Mouse (Mus musculus) intestine, embryonic 15.5 days (tissue): Measurements from ENCODE around the gene Dennd1b. TPM values are rescaled to one million over a fixed set of nuclear protein-coding genes. Genes with fewer than 3 reads are reported as not detected.

Source experiments
- ATAC-seq: fragments of 200-750 bp; cut with Nextera tagmentation; 2 replicates; pipeline ENCODE4 v1.8.0; 2017; ENCODE audit warnings: moderate TSS enrichment, moderate library complexity
- H3K27ac ChIP-seq: fragments of 300-500 bp; sonication (generic); 2 replicates; pipeline ENCODE4 v1.5.1; 2015; ENCODE audit warnings: mild to moderate bottlenecking, inconsistent platforms
- H3K27me3 ChIP-seq: fragments of 300-500 bp; sonication (generic); replicated peaks from 2 replicates; pipeline ENCODE4 v1.6.1; 2015; ENCODE audit warnings: inconsistent platforms
- H3K36me3 ChIP-seq: fragments of 300-500 bp; sonication (generic); 2 replicates; pipeline ENCODE4 v1.6.1; 2015; ENCODE audit warnings: inconsistent platforms
- H3K4me1 ChIP-seq: fragments of 300-500 bp; sonication (generic); replicated peaks from 2 replicates; pipeline ENCODE4 v1.6.1; 2015; ENCODE audit warnings: inconsistent platforms
- H3K4me2 ChIP-seq: fragments of 300-500 bp; sonication (generic); replicated peaks from 2 replicates; pipeline ENCODE4 v1.6.1; 2015; ENCODE audit warnings: mild to moderate bottlenecking, inconsistent platforms
- H3K4me3 ChIP-seq: fragments of 300-500 bp; sonication (generic); replicated peaks from 2 replicates; pipeline ENCODE4 v1.5.1; 2015; ENCODE audit warnings: inconsistent platforms
- H3K9ac ChIP-seq: fragments of 300-500 bp; sonication (generic); 2 replicates; pipeline ENCODE4 v1.6.1; 2015; ENCODE audit warnings: inconsistent platforms
- H3K9me3 ChIP-seq: fragments of 300-500 bp; sonication (generic); 2 replicates; pipeline ENCODE4 v1.6.1; 2016; ENCODE audit warnings: inconsistent platforms
- WGBS: fragments of 180-500 bp; shearing (Covaris S2); methylation state at CpG from one replicate; pipeline ENCODE4 v1.1.7; 2015; 5-methylcytosine and 5-hydroxymethylcytosine counted together
- polyA plus RNA-seq: library from polyadenylated mRNA; unstranded; fragments of >200 nt; fragmentation: Nextera tagmentation; extraction: Ambion mirVana; gene quantifications from 2 replicates; pipeline ENCODE4 v1.2.1, GENCODE M21; 2015

The Dennd1b gene
- polyA plus RNA-seq, 1 experiment from 2014 or later = 9.0 TPM

DNA sequence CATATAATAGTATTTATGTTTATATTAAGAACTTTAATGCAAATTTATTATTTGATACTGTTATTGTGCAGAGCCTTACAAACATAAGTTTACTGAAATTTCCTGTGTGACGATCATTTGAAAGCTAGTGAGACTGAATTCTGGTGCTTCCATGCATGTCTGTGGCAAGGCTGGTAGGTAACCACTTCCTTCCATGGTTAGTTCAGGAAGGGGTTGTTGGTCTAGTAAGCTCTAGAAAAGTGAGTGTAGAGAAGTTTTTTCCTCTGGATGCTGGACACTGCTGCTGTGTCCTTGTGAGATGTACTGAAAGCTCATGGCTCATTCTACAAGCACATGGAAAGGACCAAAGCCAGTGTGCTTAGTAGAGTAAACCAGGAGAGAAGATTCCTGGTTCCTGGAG, 73.1 kb downstream of the Dennd1b start:
- Histone ChIP-seq H3K36me3 (no peaks in the 10 kb centered on the region), H3K9me3 (no peaks in the 10 kb centered on the region), H3K4me1 (no peaks in the 10 kb centered on the region), H3K27ac (no peak overlapping the region), H3K9ac (no peak overlapping the region), H3K4me2 (no peak overlapping the region), H3K27me3 (no peaks in the 10 kb centered on the region), H3K4me3 (no peak overlapping the region)
- WGBS = 85% methylated on average over 1 of the region's 1 CpGs
- ATAC-seq = no peak

DNA sequence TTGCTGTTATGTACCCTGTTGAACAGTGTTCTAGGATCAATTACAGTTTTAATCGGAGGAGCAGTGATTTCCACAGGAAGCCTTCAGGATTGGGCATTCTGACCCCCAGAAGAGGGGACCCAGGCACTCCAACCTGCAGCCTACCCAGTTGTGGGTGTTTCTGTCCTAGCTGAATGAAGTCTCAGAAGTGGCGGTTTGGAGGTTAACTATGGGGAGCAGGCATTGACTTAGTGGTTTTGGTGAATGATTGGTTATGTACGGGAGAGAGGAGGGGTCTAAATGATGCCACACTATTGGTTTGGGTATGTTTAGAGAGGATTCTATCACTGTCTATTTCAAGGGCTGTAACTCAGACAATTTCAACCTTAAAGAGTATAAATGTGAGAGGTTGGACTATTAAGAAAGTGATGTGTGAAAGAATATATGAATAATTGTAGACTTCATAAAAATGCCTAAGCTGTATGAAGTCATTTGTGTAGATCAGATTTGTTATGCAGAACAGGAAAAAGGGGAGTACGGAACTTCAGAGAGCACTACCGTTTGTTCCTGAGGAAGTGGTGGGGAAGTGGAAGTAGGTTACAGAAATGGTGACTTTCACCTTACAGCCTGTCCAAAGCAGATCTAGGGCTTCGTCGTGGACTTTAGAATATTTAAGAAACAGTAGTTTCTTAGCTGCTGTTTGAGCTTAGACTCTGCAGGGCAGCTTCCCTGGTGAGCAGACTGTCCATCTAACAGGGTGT, 73.7 kb downstream of the Dennd1b start:
- no peaks in the 10 kb centered on the region for H3K27me3 ChIP-seq
- H3K4me3 ChIP-seq = no peak overlapping the region
- H3K9ac ChIP-seq = no peak overlapping the region
- H3K4me2 ChIP-seq = no peak overlapping the region
- no peak for ATAC-seq
- 65% methylated on average over 7 of the region's 7 CpGs for WGBS
- no peaks in the 10 kb centered on the region for H3K9me3 ChIP-seq
- no peaks in the 10 kb centered on the region for H3K36me3 ChIP-seq
- H3K4me1 ChIP-seq = no peaks in the 10 kb centered on the region
- no peak overlapping the region for H3K27ac ChIP-seq

DNA sequence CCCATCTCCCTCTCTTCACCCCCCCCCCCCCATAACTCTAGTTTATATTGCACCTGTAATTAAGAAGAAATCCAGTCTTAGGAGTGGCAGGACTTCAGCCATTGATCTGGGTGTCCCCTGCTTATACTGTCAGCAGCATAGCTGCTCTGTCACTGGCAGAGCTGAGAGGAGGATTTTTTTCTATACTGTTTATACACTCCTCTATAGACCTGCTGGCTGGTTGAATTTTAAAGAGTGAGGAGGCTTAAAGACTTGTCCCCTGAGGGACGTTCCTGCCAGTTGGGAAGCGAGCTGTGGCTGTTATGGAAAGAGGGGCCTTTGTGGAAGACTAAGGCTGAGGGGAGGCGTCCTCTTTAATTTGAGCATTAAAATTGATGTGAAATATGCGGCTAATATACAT, 74.8 kb downstream of the Dennd1b start:
- H3K27me3 ChIP-seq = no peaks in the 10 kb centered on the region
- H3K36me3 ChIP-seq = no peaks in the 10 kb centered on the region
- no peak overlapping the region for H3K27ac ChIP-seq
- no peaks in the 10 kb centered on the region for H3K9me3 ChIP-seq
- ATAC-seq = no peak
- no peak overlapping the region for H3K9ac ChIP-seq
- H3K4me1 ChIP-seq = no peaks in the 10 kb centered on the region
- H3K4me2 ChIP-seq = no peak overlapping the region
- no peak overlapping the region for H3K4me3 ChIP-seq
- 63% methylated on average over 4 of the region's 4 CpGs for WGBS

DNA sequence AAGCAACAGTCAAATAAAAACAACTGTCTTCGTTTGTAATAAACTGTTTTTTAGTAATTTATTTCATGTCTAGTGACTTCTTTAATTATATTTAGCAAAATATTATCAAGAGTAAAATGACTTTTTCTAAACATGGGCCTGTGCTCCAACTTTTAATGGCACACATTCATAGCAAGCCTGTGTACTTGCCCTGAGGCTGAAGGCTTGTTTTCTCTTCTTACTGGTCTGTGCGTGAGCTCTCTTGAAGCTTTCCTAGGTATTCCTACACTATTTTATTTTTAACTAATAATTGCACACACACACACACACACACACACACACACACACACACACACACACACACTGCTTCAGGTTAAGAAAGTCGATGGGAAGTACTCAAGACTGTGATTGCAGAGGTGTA, 75.4 kb downstream of the Dennd1b start:
- Histone ChIP-seq H3K4me3 (no peak overlapping the region), H3K9me3 (no peaks in the 10 kb centered on the region), H3K27me3 (no peaks in the 10 kb centered on the region), H3K9ac (no peak overlapping the region), H3K4me1 (no peaks in the 10 kb centered on the region), H3K36me3 (no peaks in the 10 kb centered on the region), H3K27ac (no peak overlapping the region), H3K4me2 (no peak overlapping the region)
- WGBS = 64% methylated on average over 3 of the region's 3 CpGs
- ATAC-seq = no peak

DNA sequence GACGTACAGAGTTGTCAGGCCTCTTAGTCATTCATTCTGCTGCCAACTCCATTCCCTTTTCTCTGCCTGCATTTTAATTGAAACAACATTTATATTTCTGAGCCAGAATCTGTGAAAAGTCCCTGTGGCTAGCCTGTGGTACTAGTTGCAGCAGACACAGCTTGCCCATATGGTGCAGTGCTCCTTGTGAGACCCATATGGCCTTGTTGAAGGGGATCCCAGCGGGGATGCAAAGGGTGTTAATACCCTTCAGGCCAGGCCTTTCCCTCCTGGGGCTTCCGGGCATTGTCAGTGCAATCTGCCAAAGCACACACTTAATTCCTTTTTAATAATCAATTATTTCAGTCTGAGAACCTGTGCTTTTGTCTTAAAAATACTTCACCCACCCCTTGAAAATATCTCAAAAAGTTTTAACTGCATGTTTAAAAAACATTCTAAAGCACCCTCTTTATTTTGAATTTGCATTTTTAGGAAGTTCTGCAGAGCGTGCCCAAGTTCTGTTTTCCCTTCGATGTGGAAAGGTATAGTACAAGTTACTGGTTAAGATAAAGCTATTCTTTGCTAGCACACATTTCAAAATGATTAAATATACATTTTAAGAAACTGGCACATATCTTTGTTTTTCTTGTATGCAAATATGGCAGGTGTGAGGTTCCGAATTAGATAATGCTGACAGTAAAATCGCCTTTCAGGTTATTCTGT, 76.4 kb downstream of the Dennd1b start:
- H3K27me3 ChIP-seq = no peaks in the 10 kb centered on the region
- no peak overlapping the region for H3K4me3 ChIP-seq
- H3K4me1 ChIP-seq = no peaks in the 10 kb centered on the region
- H3K27ac ChIP-seq = no peak overlapping the region
- no peaks in the 10 kb centered on the region for H3K36me3 ChIP-seq
- H3K9me3 ChIP-seq = no peaks in the 10 kb centered on the region
- WGBS = 72% methylated on average over 7 of the region's 7 CpGs
- no peak overlapping the region for H3K9ac ChIP-seq
- no peak for ATAC-seq
- H3K4me2 ChIP-seq = no peak overlapping the region

DNA sequence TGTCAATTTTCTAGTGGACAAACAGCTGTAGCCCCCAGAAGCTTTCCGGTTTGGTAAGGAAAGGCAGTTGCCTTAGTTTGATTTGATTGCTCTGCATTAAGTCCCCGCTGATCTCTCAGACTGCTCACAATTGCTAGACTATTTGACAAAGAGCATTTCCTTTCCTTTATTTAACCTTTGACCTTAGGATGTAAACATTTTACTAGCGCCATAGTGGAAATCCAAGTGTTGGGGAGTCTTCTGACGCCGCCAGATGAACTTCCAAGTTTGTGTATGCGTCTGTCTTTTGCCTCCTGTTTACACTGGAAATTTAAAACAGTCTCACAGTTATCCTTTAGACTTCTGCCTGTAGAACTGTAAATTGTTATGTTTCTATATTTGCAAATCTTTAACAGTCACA, 85.8 kb downstream of the Dennd1b start:
- Histone ChIP-seq H3K4me1 (0 out of 2 replicates have a peak, but pooled peaks cover 7% of the 10 kb centered on the region), H3K9me3 (no peaks in the 10 kb centered on the region), H3K9ac (no peak overlapping the region), H3K36me3 (no peaks in the 10 kb centered on the region), H3K4me3 (no peak overlapping the region), H3K27ac (no peak overlapping the region), H3K4me2 (no peak overlapping the region), H3K27me3 (no peaks in the 10 kb centered on the region)
- no peak for ATAC-seq
- WGBS = 30% methylated on average over 6 of the region's 6 CpGs

DNA sequence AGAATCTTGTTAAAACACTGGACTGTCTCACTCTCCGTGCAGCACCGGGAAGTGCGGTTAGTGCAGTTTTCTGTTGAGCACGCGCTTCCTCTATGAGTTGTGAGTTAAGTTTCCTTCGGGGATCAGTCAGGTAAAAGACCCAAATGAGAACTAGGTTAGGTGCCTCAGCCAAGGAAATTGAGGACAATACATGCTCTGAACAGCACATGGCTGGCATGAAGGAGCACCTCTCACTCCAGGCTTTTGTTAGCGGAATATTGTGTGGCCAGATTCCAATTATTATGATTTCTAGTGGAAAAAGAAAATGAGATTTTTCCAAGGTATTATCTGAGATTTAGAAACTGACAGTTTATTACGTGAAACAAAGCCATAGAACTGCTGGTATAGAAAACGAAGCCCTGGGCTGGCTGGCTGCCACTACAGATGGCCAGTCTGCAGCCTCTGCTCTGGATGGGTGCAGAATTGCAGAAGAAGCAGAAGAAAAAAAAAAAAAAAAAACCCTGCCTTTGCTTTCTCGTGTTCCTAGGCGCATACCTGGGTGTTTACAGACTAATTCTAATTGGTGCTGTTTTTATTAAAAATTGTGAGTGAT, 86.7 kb downstream of the Dennd1b start:
- Histone ChIP-seq H3K9ac (no peak overlapping the region), H3K4me2 (no peak overlapping the region), H3K4me3 (no peak overlapping the region), H3K9me3 (no peaks in the 10 kb centered on the region), H3K27ac (no peak overlapping the region), H3K4me1 (0 out of 2 replicates have a peak, but pooled peaks cover 7% of the 10 kb centered on the region), H3K36me3 (no peaks in the 10 kb centered on the region), H3K27me3 (no peaks in the 10 kb centered on the region)
- ATAC-seq = no peak
- WGBS = 56% methylated on average over 11 of the region's 11 CpGs

DNA sequence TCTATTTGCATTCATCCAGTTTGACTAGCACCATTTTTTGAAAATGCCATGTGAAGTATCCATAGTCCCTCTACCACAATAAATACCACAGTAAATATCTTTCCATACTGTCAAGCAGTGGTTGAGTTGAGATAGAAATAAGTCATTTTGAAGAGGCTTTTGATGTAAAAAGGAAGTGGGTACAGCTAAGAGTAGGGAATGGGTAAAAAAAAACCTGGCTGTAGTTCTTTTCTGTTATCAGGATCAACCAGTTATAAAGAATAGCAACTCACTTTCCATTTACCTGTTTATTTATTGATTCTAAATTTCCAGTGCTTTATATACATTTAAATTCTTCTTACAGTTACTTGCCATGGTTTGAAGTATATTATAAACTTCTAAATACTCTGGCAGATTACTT, 89.8 kb downstream of the Dennd1b start:
- ATAC-seq = no peak
- no peak overlapping the region for H3K4me2 ChIP-seq
- H3K9me3 ChIP-seq = no peaks in the 10 kb centered on the region
- H3K4me1 ChIP-seq = 0 out of 2 replicates have a peak, but pooled peaks cover 7% of the 10 kb centered on the region
- H3K9ac ChIP-seq = no peak overlapping the region
- no peak overlapping the region for H3K27ac ChIP-seq
- no peak overlapping the region for H3K4me3 ChIP-seq
- H3K36me3 ChIP-seq = no peaks in the 10 kb centered on the region
- no peaks in the 10 kb centered on the region for H3K27me3 ChIP-seq

DNA sequence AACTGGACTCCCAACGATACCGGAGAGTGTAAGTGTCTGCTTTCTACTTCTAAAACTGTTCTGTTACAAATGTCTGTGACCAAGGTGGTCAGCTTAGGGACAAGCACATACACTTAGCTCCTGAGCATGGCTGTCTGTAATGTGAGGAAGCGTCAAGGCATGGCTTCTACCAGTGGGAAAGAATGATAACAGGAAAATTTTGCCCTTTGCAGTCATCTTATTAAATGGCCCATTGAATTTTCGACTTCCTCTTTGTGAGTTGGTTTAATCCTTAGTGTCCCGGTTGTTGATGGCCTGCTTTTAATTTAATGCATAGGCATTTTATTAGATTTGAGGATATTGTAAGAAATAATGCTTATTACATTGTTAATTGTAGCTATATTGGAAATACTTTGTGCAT, 97.1 kb downstream of the Dennd1b start:
- Histone ChIP-seq H3K27me3 (no peaks in the 10 kb centered on the region), H3K9me3 (no peaks in the 10 kb centered on the region), H3K4me3 (no peak overlapping the region), H3K4me1 (no peaks in the 10 kb centered on the region), H3K4me2 (no peak overlapping the region), H3K9ac (no peak overlapping the region), H3K36me3 (no peaks in the 10 kb centered on the region), H3K27ac (no peak overlapping the region)
- 88% methylated on average over 5 of the region's 5 CpGs for WGBS
- no peak for ATAC-seq

DNA sequence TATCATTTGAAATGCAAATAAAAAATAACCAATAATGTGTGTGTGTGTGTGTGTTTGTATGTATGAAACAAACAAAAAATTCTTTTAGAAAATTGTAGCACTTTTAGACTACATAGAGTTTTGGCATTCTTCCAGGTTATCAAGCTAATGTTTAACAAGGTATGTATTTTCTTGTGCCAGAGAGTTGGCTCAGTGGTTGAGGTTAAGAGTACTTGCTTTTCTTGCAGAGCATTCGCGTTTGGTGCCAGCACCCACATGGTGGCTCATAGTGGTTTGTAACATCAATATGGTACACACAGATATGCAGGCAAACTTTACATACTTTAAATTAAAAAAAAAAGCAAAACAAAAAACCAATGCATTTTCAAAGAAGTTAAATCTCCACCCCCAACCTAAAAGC, 101.5 kb downstream of the Dennd1b start:
- Histone ChIP-seq H3K36me3 (no peaks in the 10 kb centered on the region), H3K9ac (no peak overlapping the region), H3K4me2 (no peak overlapping the region), H3K27ac (no peak overlapping the region), H3K4me3 (no peak overlapping the region), H3K9me3 (no peaks in the 10 kb centered on the region), H3K27me3 (no peaks in the 10 kb centered on the region), H3K4me1 (no peaks in the 10 kb centered on the region)
- 82% methylated on average over 2 of the region's 2 CpGs for WGBS
- no peak for ATAC-seq

DNA sequence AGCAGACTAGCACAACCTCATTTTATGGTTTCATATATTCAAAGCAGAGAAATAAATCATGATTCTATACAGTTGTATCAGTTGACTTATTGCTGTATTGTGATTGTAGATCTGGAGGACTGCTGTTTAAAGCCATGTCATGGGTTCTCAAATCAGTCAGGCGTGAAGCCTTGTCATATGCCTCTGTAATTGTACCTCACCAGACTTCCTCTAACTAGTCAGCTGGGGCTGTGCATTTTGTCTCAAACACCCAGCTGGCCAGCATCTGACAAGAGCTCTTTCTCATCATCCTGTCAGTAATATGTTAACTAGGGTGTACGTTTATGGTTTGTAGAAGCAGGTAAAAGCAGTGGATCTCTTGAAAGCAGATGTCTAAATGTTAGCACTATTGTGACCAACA, 104.0 kb downstream of the Dennd1b start:
- H3K36me3 ChIP-seq = no peaks in the 10 kb centered on the region
- H3K27me3 ChIP-seq = no peaks in the 10 kb centered on the region
- H3K27ac ChIP-seq = no peak overlapping the region
- no peak overlapping the region for H3K9ac ChIP-seq
- no peaks in the 10 kb centered on the region for H3K9me3 ChIP-seq
- no peaks in the 10 kb centered on the region for H3K4me1 ChIP-seq
- no peak overlapping the region for H3K4me2 ChIP-seq
- 50% methylated on average over 2 of the region's 2 CpGs for WGBS
- H3K4me3 ChIP-seq = no peak overlapping the region
- ATAC-seq = no peak

DNA sequence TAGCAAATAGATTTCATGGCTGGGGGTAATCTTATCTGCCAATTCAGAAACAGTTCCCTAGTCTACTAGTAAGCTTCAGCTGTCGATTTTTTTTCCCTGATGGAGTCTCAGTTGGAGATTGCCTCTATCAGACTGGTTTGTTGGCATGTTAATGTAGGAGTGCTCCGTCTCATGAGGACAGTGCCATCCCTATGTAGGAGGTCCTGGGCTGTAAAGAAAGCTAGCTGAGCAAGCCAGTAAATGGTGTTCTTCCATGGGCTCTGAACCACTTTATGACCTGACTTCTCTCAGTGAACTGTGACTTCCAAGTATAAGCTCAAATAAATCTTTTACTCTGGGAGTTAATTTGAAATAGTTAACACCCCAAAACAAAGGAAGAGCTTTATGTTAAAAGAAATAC, 107.8 kb downstream of the Dennd1b start:
- Histone ChIP-seq H3K27ac (no peak overlapping the region), H3K9ac (no peak overlapping the region), H3K9me3 (no peaks in the 10 kb centered on the region), H3K4me1 (no peaks in the 10 kb centered on the region), H3K4me3 (no peak overlapping the region), H3K4me2 (no peak overlapping the region), H3K36me3 (no peaks in the 10 kb centered on the region), H3K27me3 (no peaks in the 10 kb centered on the region)
- no peak for ATAC-seq
- WGBS = 71% methylated on average over 2 of the region's 2 CpGs

DNA sequence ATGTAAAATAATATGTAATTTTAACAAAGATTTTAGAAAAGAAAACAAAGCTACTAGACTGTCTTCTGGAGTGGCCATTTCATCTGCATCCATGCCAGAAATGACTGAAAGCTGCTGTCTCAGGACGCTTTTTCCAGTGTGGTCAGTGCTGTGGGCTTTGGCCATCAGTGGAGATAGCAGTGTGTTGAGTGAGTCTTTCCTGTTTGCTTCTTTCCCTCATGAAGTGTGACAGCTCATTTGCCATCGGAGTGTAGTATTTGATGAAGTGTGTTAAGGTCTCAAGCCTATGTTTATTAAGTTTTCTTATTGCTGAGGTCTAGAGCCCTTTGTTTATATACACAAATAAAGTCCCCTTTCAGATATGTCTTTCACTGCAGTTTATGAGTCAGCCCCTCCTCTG, 112.4 kb downstream of the Dennd1b start:
- no peak for ATAC-seq
- Histone ChIP-seq H3K4me1 (no peaks in the 10 kb centered on the region), H3K9me3 (no peaks in the 10 kb centered on the region), H3K27me3 (no peaks in the 10 kb centered on the region), H3K4me3 (no peak overlapping the region), H3K36me3 (no peaks in the 10 kb centered on the region), H3K4me2 (no peak overlapping the region), H3K27ac (no peak overlapping the region), H3K9ac (no peak overlapping the region)
- WGBS = 64% methylated on average over 2 of the region's 2 CpGs
